Mouse (Mus musculus): ENCODE data around the gene Alkbh1. TPM values are rescaled to one million over a fixed set of nuclear protein-coding genes. Genes with fewer than 3 reads are reported as not detected.
A peak's percentile ranks its signal among the peaks of the same experiment; 100 is the strongest.

Alkbh1 gene
- polyA plus RNA-seq, 1 experiment from 2014 or later: 77.1 TPM

DNA sequence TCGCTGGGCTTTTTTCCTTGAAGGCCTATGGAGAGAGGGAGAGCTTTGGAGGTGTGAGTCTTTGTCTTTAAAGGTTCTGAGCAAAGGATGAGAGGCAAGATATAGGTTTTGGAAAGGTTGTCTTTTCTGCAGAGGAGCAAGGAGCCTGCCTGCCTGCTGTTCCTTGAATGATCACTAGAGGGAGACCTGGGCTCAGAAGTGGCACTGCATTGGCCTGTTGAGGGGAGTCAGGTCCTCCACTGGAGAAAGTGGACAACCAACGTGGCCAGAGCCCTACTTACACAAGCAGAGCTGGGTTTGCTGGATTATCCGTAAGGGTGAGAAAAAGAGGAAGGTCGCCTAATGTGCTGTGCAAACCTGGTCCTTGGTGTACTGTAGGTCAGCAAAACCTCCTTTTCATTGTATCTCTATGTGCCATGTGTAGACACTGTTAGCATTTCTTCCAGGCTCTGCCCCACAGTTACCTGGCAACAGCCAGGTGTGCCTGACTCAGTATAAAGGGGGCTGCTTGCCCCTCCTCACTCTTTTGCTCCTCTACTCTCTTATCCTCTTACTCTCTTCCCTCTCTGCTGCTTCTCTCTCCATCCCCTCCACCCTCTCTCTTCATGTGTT, 30.5 kb downstream of the Alkbh1 start:
- no peak for ATAC-seq (ENCODE audit: low FRiP score, low read depth)

DNA sequence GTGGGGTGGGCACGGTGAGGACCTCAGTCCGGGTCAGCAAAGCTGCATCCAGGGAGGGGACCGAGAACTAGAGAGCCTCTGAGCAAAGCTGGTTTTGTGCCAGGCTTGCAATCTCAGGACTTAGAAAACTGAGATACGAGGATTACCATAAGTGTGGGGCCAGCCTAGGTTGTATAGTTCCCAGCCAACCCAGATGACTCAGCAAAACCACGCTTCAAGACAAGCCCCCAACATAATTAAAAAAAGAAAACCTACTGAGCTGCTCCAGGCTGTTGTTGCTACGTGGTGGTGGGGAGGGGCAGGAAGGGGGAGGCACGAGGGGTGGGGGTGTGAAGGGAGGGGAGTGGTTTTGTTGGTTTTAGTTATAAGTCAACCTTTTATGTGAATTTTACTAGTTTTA, 32.8 kb downstream of the Alkbh1 start:
- ATAC-seq (ENCODE audit: low FRiP score, low read depth): no peak
- no peak overlapping the region for H3K4me3 ChIP-seq
- peaks cover 11% of the 10 kb centered on the region; the same call in 1 of the 2 replicates for H3K4me1 ChIP-seq
- H3K4me2 ChIP-seq (replicated peaks): no peak overlapping the region
- no peaks in the 10 kb centered on the region for H3K9me3 ChIP-seq
- no peak overlapping the region for H3K27ac ChIP-seq
- no peaks in the 10 kb centered on the region for H3K27me3 ChIP-seq
- H3K9ac ChIP-seq: no peak overlapping the region
- 45% methylated on average over 7 of the region's 7 CpGs for WGBS
- H3K36me3 ChIP-seq: no peaks in the 10 kb centered on the region

More for the DNA sequence above, 30.5 kb downstream of the Alkbh1 start:
- H3K9ac ChIP-seq: no peak overlapping the region
- no peaks in the 10 kb centered on the region for H3K9me3 ChIP-seq
- H3K27ac ChIP-seq: no peak overlapping the region
- H3K27me3 ChIP-seq: no peaks in the 10 kb centered on the region
- H3K4me3 ChIP-seq: no peak overlapping the region
- H3K4me1 ChIP-seq: 0 out of 2 replicates have a peak, but pooled peaks cover 5% of the 10 kb centered on the region
- WGBS: 18% methylated on average over 4 of the region's 4 CpGs
- H3K4me2 ChIP-seq (replicated peaks): no peak overlapping the region
- no peaks in the 10 kb centered on the region for H3K36me3 ChIP-seq

DNA sequence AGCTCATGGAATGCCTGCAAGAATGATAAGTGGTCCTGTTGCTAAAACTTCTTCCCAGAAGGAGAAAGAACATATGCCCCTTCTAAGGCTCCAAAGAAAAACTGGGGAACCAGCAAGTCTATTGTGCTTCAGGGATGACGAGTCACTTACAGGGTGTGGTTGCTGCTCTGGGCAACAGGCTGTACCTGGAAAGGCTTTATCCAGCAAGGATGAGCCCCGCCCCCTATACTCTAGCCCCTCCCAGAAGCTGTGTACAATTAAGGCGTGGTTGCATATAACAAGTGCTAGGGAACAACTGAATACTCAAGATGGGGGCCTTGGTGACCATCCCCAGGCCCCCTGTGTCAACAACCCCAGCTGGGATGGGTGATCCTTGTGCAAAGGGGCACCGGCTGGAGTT, 34.7 kb downstream of the Alkbh1 start:
- WGBS: 80% methylated on average over 4 of the region's 4 CpGs

DNA sequence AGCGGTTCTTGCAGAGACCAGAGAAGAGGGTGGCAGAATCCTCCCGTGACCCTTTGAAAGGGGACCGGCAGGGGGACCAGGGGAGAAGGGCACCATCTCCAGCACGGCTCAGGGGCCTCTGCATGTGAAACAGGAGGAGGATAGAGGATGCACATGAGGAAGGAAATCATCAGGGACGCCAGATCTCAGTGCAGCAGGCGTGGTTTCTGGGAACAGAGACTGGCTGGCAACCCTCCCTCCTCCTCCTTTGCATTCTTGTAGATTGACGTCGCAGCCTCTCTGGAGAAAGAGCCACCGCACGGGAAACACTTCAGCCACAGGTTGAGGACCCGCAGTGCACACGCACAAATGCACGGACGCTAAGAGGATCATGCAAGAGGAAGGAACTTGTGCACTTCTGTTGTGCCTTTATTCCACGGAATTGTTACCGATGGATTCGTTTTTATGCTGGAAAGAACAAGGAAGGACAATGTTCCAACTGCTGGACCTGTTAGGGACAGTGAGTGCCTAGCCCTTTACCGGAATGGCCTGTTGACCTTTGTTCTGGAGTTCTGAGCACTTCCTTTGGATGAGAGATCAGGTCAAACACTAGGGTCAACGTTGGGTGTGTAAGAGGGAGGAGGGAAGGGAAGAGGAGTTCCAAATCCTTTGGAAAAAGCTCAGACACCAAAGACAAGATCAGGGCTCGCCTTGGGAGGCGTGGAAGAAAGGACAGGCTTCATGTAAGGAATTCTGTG, 35.8 kb downstream of the Alkbh1 start:
- Histone ChIP-seq H3K4me1 (peaks cover 11% of the 10 kb centered on the region; the same call in 1 of the 2 replicates), H3K9ac (peak overlapping the region; percentile 31), H3K9me3 (no peaks in the 10 kb centered on the region), H3K36me3 (no peaks in the 10 kb centered on the region), H3K27me3 (no peaks in the 10 kb centered on the region), H3K4me3 (no peak overlapping the region), H3K27ac (no peak overlapping the region), H3K4me2 (replicated peaks) (peak overlapping the region; percentile 35)
- 41% methylated on average over 21 of the region's 21 CpGs for WGBS
- ATAC-seq (ENCODE audit: low FRiP score, low read depth): 0 out of 2 replicates have a peak, but pooled peaks have one; percentile 28

More for the DNA sequence above, 34.7 kb downstream of the Alkbh1 start:
- Histone ChIP-seq H3K36me3 (no peaks in the 10 kb centered on the region), H3K4me2 (replicated peaks) (no peak overlapping the region), H3K9me3 (no peaks in the 10 kb centered on the region), H3K4me3 (no peak overlapping the region), H3K9ac (no peak overlapping the region), H3K27me3 (no peaks in the 10 kb centered on the region), H3K27ac (no peak overlapping the region), H3K4me1 (peaks cover 11% of the 10 kb centered on the region; the same call in 1 of the 2 replicates)
- no peak for ATAC-seq (ENCODE audit: low FRiP score, low read depth)

DNA sequence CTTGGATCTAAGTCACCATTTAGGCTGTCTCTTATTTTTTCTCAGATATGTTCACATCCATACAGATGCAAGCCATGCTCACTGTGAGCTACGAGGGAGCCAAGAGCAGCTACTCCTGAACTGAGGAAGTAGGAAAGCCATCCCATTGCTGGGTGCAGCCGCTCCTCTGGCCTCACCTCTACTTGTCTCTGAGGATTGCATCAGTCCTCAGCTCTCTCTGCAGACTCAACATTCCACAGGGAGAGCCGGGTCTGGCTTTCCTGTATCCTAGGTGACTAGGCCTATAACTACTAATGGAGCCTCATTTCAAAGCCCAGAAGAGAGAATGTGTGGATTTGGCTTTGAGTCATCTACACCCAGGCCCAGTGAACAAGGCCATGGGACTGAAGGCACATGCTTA, 38.1 kb downstream of the Alkbh1 start:
- H3K4me1 ChIP-seq: peaks cover 6% of the 10 kb centered on the region; the same call in 1 of the 2 replicates
- H3K27ac ChIP-seq: no peak overlapping the region
- H3K9me3 ChIP-seq: no peaks in the 10 kb centered on the region
- H3K27me3 ChIP-seq: no peaks in the 10 kb centered on the region
- H3K4me2 ChIP-seq (replicated peaks): no peak overlapping the region
- no peak overlapping the region for H3K9ac ChIP-seq
- H3K4me3 ChIP-seq: no peak overlapping the region
- 74% methylated on average over 3 of the region's 3 CpGs for WGBS
- H3K36me3 ChIP-seq: no peaks in the 10 kb centered on the region
- ATAC-seq (ENCODE audit: low FRiP score, low read depth): no peak

DNA sequence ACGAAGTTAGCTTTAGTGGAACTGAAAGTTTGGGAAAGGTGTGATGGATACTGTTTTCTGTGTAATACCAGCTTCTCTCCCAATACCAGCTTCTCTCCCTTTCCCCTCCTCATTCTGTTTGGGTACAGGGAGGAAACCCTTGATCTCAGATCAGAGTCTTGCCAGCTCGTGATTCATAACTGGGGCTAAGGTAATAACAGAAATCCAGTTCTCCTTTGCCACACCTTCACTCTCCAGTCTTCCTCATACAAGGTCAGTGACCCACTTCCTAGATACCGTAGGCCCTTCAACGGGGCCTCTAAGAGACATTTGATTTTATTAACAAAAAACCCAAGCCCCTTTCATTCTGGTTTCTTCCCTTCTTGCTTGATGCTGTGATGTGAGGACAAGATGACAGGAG, 38.7 kb downstream of the Alkbh1 start:
- Histone ChIP-seq H3K9ac (no peak overlapping the region), H3K9me3 (no peaks in the 10 kb centered on the region), H3K4me1 (peaks cover 6% of the 10 kb centered on the region; the same call in 1 of the 2 replicates), H3K36me3 (no peaks in the 10 kb centered on the region), H3K4me3 (no peak overlapping the region), H3K27me3 (no peaks in the 10 kb centered on the region), H3K4me2 (replicated peaks) (no peak overlapping the region), H3K27ac (no peak overlapping the region)
- 81% methylated on average over 4 of the region's 4 CpGs for WGBS
- ATAC-seq (ENCODE audit: low FRiP score, low read depth): no peak

DNA sequence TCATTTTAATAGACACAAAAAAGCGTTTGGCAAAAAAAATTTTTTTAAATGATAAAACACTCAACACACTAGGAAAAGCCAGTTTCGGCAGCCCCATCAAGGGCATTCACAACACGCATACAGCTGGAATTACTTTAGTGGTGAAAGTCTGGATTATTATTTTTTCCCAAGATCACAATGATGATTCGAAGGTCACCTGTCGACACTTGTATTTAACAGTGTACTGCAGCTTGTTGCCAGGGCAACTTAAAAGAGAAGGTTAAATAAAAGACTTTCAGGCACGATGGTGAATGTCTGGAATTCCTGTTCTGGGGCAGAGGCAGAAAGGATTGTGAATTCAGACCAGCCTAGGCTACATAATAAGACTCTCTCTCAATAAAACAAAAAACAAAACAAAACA, 41.9 kb downstream of the Alkbh1 start:
- H3K4me2 ChIP-seq (replicated peaks): no peak overlapping the region
- no peak overlapping the region for H3K9ac ChIP-seq
- no peak overlapping the region for H3K27ac ChIP-seq
- H3K27me3 ChIP-seq: no peaks in the 10 kb centered on the region
- H3K9me3 ChIP-seq: no peaks in the 10 kb centered on the region
- no peak for ATAC-seq (ENCODE audit: low FRiP score, low read depth)
- 45% methylated on average over 6 of the region's 6 CpGs for WGBS
- H3K4me3 ChIP-seq: no peak overlapping the region
- no peaks in the 10 kb centered on the region for H3K36me3 ChIP-seq
- H3K4me1 ChIP-seq: no peaks in the 10 kb centered on the region

DNA sequence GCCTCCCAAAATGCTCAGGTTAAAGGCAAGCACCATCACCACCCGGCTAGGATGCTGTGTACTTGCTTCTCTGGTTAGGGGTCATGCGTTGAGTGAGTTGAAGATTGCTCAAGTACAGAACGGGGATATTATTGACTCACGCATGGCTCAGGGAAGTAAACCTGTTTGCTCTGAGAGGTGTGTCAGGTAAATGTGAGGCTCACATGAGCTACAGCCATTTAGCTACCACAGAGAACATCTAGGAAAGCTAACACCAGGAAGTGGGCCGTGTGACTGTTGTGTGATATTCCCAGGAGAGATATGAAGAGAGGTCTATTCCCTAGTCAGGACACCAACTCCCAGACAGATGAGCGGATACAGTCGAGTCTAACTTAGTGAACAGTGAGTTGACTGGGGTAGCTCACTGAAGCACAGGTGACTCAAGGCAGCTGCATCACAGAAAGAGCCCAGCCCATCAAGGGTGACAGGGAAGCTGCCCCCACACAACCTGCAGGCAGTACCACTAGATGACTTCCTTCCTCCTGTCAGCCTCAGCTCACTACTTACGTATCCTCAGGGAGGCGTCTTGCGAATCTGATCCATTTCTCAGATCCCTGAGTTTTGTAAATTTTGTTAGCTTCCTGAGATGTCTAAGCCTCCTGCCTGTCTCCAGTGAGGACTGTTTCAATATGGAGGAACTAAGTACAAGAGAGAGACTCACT, 44.5 kb downstream of the Alkbh1 start:
- no peak overlapping the region for H3K27ac ChIP-seq

DNA sequence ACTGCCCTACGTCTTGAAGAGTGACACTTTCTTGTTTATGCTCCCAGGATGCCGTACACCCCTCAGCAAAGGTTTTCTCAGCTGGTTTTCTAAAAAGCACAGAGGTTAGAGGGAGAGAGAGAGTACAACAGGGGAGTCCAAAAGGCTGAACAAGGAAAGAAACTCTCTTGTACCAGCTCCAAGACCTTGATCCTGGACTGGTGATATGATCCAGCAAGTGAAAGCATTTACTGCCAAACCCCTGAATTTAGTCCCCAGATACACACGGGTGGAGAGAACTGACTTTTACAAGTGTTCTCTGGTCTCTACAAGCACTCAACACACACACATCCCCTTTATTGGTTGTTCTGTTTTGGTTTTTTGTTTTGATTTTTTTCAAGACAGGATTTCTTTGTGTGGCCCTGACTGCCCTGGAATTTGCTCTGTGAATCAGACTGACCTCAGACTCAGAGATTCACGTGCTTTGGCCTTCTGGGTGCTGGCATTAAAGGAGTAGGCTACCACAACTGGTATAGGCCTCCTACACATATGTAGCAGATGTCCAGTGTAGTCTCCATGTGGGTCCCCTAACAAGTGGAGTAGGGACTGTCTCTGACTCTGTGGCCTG, 45.9 kb downstream of the Alkbh1 start:
- H3K4me1 ChIP-seq: no peaks in the 10 kb centered on the region
- no peaks in the 10 kb centered on the region for H3K9me3 ChIP-seq
- H3K4me2 ChIP-seq (replicated peaks): no peak overlapping the region
- H3K27ac ChIP-seq: no peak overlapping the region
- H3K27me3 ChIP-seq: no peaks in the 10 kb centered on the region
- ATAC-seq (ENCODE audit: low FRiP score, low read depth): no peak
- 59% methylated on average over 4 of the region's 4 CpGs for WGBS
- H3K9ac ChIP-seq: no peak overlapping the region
- H3K4me3 ChIP-seq: no peak overlapping the region
- H3K36me3 ChIP-seq: no peaks in the 10 kb centered on the region

More for the DNA sequence above, 44.5 kb downstream of the Alkbh1 start:
- Histone ChIP-seq H3K36me3 (no peaks in the 10 kb centered on the region), H3K4me3 (no peak overlapping the region), H3K4me1 (no peaks in the 10 kb centered on the region), H3K27me3 (no peaks in the 10 kb centered on the region), H3K9me3 (no peaks in the 10 kb centered on the region), H3K9ac (no peak overlapping the region), H3K4me2 (replicated peaks) (no peak overlapping the region)
- ATAC-seq (ENCODE audit: low FRiP score, low read depth): no peak
- 87% methylated on average over 10 of the region's 10 CpGs for WGBS

DNA sequence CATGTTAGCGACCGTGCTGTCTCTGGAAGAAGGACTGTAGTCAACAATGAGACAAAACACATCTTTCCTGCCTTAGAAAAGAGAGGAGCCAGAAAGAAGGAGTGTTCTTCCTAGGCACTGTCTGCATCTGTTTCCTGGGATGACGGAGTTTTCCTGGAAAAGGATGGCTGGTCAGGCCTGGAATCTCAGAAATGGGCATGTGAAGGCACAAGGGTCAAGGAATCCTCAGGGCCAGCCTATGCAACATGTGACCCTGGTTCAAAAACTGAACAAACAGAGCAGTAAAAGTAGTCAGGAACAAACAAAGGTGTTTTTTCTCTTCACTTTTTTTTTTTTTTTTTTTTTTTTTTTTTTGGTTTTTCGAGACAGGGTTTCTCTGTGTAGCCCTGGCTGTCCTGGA, 46.7 kb downstream of the Alkbh1 start:
- H3K4me1 ChIP-seq: no peaks in the 10 kb centered on the region
- H3K36me3 ChIP-seq: no peaks in the 10 kb centered on the region
- WGBS: 76% methylated on average over 4 of the region's 4 CpGs
- no peak overlapping the region for H3K9ac ChIP-seq
- H3K9me3 ChIP-seq: no peaks in the 10 kb centered on the region
- H3K4me2 ChIP-seq (replicated peaks): no peak overlapping the region
- no peak overlapping the region for H3K27ac ChIP-seq
- H3K4me3 ChIP-seq: no peak overlapping the region
- no peak for ATAC-seq (ENCODE audit: low FRiP score, low read depth)
- no peaks in the 10 kb centered on the region for H3K27me3 ChIP-seq

DNA sequence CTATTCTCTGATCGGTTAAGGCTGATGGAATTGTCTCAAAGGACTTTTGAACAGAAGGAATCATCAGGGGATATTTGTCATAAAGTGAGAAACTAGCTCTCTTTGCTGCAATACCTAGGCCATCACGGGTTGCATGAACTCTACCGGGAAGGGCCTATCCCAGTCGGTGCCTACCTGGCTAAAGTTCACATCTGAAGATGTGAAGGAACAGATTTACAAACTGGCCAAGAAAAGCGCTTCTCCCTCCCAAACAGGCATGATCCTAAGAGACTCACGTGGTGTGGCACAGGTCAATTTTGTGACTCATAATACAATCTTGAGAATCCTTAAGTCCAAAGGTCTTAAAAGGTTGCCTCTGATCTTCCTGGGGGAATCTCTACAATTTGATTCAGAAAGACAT, 49.5 kb downstream of the Alkbh1 start:
- WGBS: 87% methylated on average over 6 of the region's 6 CpGs
- ATAC-seq (ENCODE audit: low FRiP score, low read depth): no peak
- no peak overlapping the region for H3K4me2 ChIP-seq (replicated peaks)

More for the DNA sequence above, 49.5 kb downstream of the Alkbh1 start:
- Histone ChIP-seq H3K4me3 (no peak overlapping the region), H3K27me3 (no peaks in the 10 kb centered on the region), H3K27ac (no peak overlapping the region), H3K4me1 (no peaks in the 10 kb centered on the region), H3K36me3 (no peaks in the 10 kb centered on the region), H3K9me3 (no peaks in the 10 kb centered on the region), H3K9ac (no peak overlapping the region)

All from limb, embryonic 13.5 days (tissue).